Mouse (Mus musculus) heart, postnatal 36 days (tissue): ENCODE results near the gene Galnt17. TPM values are rescaled to one million over a fixed set of nuclear protein-coding genes. Genes with fewer than 3 reads are reported as not detected.

Experiments used
- DNase-seq, 2 experiments: peaks; one replicate each; pipeline ENCODE4 v3.0.0; 2021 to 2022
- intact Hi-C: fragments of 180-260 bp; cut with DNase I; formaldehyde crosslinking; loops from one replicate; pipeline ENCODE4 v1.15.1; 2025
- total RNA-seq, 2 experiments: library from RNA; stranded (reverse); gene quantifications; 2 replicates each; pipeline ENCODE4 v1.2.3; 2021

The Galnt17 gene
- total RNA-seq, 2 experiments from 2014 or later: 4.1 to 5.7 TPM

- intact Hi-C loops: loop anchor here (2.0 kb wide), 1 partner anchor 272 kb away; no protein-coding TSS in a partner anchor
- no peak for DNase-seq
Observed at GRCm38 (mm10) chr5:131156323-131156722, 152.0 kb downstream of the Galnt17 start.

GRCm38 (mm10) chr5:131142606-131143005 lies 165.7 kb downstream of the Galnt17 start:
- intact Hi-C loops: no loop called here
- no peak for DNase-seq

- DNase-seq: no peak
- intact Hi-C loops: no loop called here
Observed at GRCm38 (mm10) chr5:131134809-131135208, 173.5 kb downstream of the Galnt17 start.

GRCm38 (mm10) chr5:131120296-131120840 lies 187.9 kb downstream of the Galnt17 start:
- intact Hi-C loops: no loop called here
- no peak for DNase-seq

- DNase-seq: no peak
- intact Hi-C loops: no loop called here
Observed at GRCm38 (mm10) chr5:131119896-131120295, 188.4 kb downstream of the Galnt17 start.

GRCm38 (mm10) chr5:131117391-131118040 lies 190.8 kb downstream of the Galnt17 start:
- DNase-seq: no peak
- intact Hi-C loops: no loop called here

- intact Hi-C loops: no loop called here
- DNase-seq: no peak
Observed at GRCm38 (mm10) chr5:131113850-131114470, 194.3 kb downstream of the Galnt17 start.

GRCm38 (mm10) chr5:131107188-131107587 lies 201.1 kb downstream of the Galnt17 start:
- DNase-seq: no peak
- intact Hi-C loops: no loop called here

GRCm38 (mm10) chr5:131096824-131097223 lies 211.5 kb downstream of the Galnt17 start:
- no peak for DNase-seq
- intact Hi-C loops: no loop called here

GRCm38 (mm10) chr5:131095635-131096034 lies 212.7 kb downstream of the Galnt17 start:
- intact Hi-C loops: no loop called here
- no peak for DNase-seq

GRCm38 (mm10) chr5:131094771-131095170 lies 213.5 kb downstream of the Galnt17 start:
- no peak for DNase-seq
- intact Hi-C loops: no loop called here

- DNase-seq: no peak
- intact Hi-C loops: no loop called here
Observed at GRCm38 (mm10) chr5:131094138-131094537, 214.2 kb downstream of the Galnt17 start.

GRCm38 (mm10) chr5:131089876-131090275 lies 218.4 kb downstream of the Galnt17 start:
- no peak for DNase-seq
- intact Hi-C loops: no loop called here

GRCm38 (mm10) chr5:131088866-131089265 lies 219.4 kb downstream of the Galnt17 start:
- intact Hi-C loops: no loop called here
- no peak for DNase-seq

- intact Hi-C loops: no loop called here
- DNase-seq: no peak
Observed at GRCm38 (mm10) chr5:131083072-131083657, 225.1 kb downstream of the Galnt17 start.

GRCm38 (mm10) chr5:131077682-131078081 lies 230.6 kb downstream of the Galnt17 start:
- intact Hi-C loops: no loop called here
- DNase-seq: no peak

- no peak for DNase-seq
- intact Hi-C loops: no loop called here
Observed at GRCm38 (mm10) chr5:131075795-131076194, 232.5 kb downstream of the Galnt17 start.

- intact Hi-C loops: no loop called here
- DNase-seq: no peak
Observed at GRCm38 (mm10) chr5:131074295-131074694, 234.0 kb downstream of the Galnt17 start.

- intact Hi-C loops: no loop called here
- no peak for DNase-seq
Observed at GRCm38 (mm10) chr5:131065174-131065573, 243.1 kb downstream of the Galnt17 start.

- no peak for DNase-seq
- intact Hi-C loops: no loop called here
Observed at GRCm38 (mm10) chr5:131048505-131048904, 259.8 kb downstream of the Galnt17 start.

- DNase-seq: no peak
- intact Hi-C loops: loop anchor here (5.0 kb wide), 1 partner anchor 384 kb away; no protein-coding TSS in a partner anchor
Observed at GRCm38 (mm10) chr5:131043130-131043529, 265.2 kb downstream of the Galnt17 start.

- intact Hi-C loops: loop anchor here (5.0 kb wide), 1 partner anchor 387 kb away; no protein-coding TSS in a partner anchor
- no peak for DNase-seq
Observed at GRCm38 (mm10) chr5:131040441-131040840, 267.9 kb downstream of the Galnt17 start.
